Mouse (Mus musculus): Measurements from ENCODE around the gene 4933411K16Rik.
"Not testable (repeated sequence)": the region's sequence is repeated elsewhere in the genome, so short reads cannot be mapped to it uniquely, and the experiment has no call there.

4933411K16Rik gene

DNA sequence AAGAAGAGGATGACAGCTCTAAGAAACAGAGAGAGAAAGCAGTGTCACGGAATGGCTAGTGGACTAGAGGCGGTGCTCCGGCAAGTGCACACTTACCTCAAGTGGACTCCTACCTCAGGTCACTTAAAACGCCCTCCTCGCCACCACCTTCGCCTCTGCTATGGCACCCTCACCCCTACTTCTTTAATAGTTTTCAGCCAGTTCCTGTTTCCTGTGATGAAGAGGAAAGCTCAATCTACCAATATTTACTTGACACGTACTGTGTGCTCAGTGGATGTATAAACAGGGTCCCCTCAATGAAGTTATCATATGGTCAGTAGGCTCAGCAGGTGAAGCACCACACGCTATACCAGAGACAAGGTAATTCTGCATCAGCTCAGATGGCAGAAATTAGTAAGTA, 26.5 kb downstream of the 4933411K16Rik start:
- DNase-seq (ENCODE audit: low spot score in 2 of 2) = no peak

DNA sequence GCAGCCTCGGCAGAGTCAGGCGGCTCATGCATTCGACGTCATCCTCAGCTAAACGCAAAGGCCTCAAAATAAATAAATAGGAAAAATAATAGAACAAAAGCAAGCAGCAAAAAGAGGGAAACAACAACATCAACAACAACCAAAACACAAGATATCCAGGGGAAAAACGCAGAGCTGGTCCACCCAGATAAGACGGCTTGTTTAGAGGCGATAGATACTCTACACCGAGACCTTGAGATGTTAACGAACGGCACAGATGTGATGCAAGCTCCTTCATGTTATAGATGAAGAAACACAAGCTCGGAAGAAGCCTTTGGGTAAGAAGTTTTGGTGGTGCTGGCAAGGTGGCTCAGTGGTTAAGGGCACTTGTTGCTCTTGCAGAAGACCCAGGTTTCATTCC, 27.0 kb downstream of the 4933411K16Rik start:
- DNase-seq (ENCODE audit: low spot score in 2 of 2) = no peak

GRCm38 (mm10) chr19:42079950-42080349, 27.9 kb downstream of the 4933411K16Rik start:
- DNase-seq (ENCODE audit: low spot score in 2 of 2) = no peak

DNA sequence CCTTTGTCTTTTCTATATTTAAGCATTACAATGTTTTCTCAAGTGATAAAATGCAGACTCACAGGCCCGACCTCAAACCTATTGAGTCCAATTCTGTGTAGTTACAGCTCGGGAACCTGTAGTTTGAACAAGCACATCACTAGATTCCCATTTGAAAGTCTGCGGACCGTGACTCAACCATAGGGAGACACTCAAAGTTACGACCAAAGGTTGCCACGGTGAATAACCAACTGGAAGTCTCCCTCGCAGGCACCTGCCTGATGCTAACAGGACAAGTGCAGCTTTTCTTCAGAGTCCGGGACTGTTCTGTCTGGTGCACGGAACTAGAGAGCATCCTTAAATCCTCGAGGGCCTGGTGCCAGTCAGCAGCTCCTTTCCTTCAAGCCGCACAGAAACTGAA, 28.4 kb downstream of the 4933411K16Rik start:
- no peak for DNase-seq (ENCODE audit: low spot score in 2 of 2)

GRCm38 (mm10) chr19:42081613-42082012, 29.6 kb downstream of the 4933411K16Rik start:
- not testable (repeated sequence) for DNase-seq (ENCODE audit: low spot score in 2 of 2)

- no peak for DNase-seq (ENCODE audit: low spot score in 2 of 2)
These were observed 33.6 kb downstream of the 4933411K16Rik start for GRCm38 (mm10) chr19:42085690-42086089.

GRCm38 (mm10) chr19:42086166-42086565, 34.1 kb downstream of the 4933411K16Rik start, which contains the start of gene Morn4:
Gene Morn4 (minus strand): TSS chr19:42086357.
- DNase-seq (ENCODE audit: low spot score in 2 of 2) = peak; percentile 89 to 93

DNA sequence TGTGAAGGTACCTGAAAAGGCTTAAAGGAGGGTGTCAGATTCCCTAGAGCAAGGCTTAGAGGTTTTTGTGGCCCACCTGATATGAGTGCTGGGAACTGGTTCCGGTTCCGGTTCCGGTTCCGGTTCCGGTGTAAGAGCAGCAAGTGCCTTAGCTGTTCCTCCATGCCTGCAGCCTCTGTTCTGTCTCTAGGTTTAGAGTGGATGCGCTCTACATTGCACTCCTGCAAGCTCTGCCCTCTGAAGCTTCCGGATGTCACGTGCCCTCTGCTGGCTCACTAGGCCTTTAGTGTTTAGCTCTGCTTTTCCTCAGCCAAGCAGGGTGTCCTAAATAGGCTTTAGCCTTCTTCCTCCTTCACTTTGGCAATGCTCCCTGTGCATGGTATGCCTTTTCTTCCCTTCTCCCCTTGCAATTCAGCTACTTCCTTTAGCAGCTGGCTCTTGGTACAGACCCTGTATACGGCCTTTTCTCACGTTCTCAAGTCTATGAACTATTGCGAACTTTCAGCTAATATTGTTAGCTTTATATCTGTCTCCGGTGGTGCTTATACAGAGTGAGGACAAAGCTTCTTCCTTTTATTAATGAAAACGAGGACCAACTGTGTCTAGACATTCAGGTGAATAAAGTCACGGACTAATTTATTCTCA, 37.2 kb downstream of the 4933411K16Rik start:
- peak; percentile 16 to 35 for DNase-seq (ENCODE audit: low spot score in 2 of 2)

DNA sequence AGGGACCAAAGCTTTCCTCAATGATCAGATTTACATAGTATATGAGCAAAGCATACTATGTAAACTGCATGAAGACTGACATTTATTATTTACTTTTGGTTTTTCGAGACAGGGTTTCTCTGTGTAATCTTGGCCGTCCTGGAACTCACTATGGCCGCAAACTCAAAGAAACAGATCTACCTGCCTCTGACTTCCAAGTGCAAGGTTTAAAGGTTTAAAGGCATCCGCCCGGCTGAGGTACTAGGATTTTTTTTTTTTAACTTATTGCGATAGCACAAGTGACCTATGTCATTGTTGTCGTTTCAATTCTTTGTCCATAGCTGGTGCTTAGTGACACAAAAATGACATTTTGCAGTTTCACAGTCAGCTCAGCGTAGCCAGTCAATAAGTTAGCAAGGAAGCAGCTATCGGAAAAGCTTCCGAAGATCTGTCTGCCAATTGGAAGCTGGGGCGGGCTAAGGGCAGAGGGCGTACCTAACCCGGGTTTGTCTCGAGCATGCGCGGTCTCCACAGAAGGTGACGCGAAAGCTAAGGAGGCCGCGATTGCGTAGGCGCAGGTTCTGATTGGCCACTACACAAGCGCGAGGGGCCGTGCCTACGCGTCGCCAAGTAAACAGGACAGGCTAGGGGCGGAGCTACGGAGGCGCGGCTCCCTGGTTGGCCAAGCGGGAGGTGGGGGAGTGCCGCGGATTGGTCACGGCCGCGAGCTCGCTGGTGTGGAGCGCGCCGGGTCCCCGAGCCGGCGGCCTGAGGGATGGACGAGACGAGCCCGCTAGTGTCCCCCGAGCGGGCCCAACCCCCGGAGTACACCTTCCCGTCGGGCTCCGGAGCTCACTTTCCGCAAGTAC, 37.9 kb downstream of the 4933411K16Rik start, which contains the start of gene Pi4k2a:
Gene Pi4k2a, plus strand, starts transcription at position 723 of the 848 bp plus-strand sequence.
- DNase-seq (ENCODE audit: low spot score in 2 of 2) = peak; percentile 100

GRCm38 (mm10) chr19:42090637-42091141, 38.6 kb downstream of the 4933411K16Rik start:
- peak; percentile 9 to 15 for DNase-seq (ENCODE audit: low spot score in 2 of 2)

DNA sequence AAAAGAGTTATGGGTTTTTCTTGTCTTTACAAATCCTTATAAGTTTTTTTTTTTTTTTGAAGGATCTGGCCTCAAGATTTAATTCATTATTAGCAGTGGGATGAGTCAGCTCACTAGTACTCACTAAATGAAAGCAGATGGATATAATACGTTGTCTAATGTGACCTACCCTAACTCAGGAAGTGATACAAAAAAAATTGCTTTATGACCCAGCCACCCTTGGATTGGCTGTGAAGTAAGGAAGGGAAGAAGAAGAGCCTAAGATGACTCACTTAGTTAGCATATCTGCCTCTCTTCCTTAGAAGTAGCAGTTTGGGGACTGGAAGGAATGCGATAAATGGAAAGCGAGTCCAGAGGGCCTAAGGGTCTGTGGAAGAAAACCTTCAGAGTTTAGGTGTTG, 47.4 kb downstream of the 4933411K16Rik start:
- no peak for DNase-seq (ENCODE audit: low spot score in 2 of 2)
